Mouse (Mus musculus) layer of hippocampus, postnatal 36 days (tissue): ENCODE data around the gene C1qtnf5. TPM values are rescaled to one million over a fixed set of nuclear protein-coding genes. Genes with fewer than 3 reads are reported as not detected.
"Not testable (repeated sequence)": the region's sequence is repeated elsewhere in the genome, so short reads cannot be mapped to it uniquely, and the experiment has no call there.

Source experiments
- DNase-seq, 2 experiments: peaks; one replicate each; pipeline ENCODE4 v3.0.0; 2022
- total RNA-seq, 2 experiments: library from RNA; stranded (reverse); gene quantifications; 2 replicates each; pipeline ENCODE4 v1.2.3; 2021

The C1qtnf5 gene
- total RNA-seq, 2 experiments from 2014 or later: 17.0 to 17.6 TPM

GRCm38 (mm10) chr9:44106596-44106995, 449 bp upstream of the C1qtnf5 start:
- no peak for DNase-seq

- no peak for DNase-seq
Observed at GRCm38 (mm10) chr9:44107557-44108179, 623 bp downstream of the C1qtnf5 start.

- no peak for DNase-seq
Observed at GRCm38 (mm10) chr9:44108269-44109055, 1.4 kb downstream of the C1qtnf5 start.

DNA sequence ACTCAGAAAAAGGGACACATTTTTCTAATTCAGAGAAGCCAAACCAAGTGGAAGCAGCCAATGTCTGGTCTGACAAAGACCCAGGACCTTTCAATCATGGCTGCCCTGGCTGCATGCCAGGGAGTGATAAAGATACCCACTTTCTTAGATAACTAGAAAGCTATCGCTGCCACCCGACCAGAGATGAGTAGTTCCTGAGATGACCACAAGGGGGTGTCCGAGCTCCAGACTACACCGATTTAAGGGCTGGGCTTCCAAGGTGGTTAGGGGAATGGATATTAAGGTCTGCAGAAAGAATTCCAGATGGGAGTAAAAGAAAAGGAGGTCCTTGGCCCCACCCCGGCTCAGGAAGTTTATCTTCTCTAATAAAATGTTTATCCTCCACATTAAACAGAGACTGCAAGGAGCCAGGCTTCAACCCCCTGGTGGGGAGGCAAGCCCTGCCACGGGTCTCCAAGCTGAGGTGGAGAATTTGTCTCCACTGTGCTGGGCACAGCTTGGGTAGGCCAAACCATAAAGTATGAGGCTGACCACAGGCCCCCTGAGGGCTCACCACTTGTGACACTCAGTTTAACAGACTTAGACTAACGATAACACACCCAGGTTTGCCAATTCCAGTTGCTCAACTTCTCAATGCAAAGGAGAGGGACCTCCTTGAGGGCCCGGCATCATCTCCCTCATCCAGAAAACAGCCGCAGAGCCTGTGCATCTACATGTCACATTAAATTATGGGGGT, 2.5 kb downstream of the C1qtnf5 start:
- DNase-seq: peak; percentile 70 to 81

DNA sequence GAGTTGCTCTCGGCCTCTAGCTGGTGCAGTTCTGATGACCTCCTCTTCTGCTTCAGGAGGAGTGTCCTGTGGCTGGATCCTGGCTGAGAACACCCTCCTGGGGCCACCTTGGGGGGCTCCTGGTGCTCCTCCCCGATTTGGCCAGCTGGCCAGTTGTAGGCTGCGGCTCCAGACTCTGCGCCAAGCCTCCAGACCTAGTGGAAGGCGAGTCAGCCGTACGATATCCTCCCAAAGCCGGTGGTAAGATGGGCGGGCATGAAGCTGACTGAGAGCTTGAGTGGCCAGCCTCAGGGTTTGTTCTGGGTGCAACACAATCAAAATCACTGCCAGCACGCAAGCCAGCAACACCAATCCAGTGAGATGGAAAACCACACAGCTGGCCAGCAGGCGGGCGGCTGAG, 4.9 kb downstream of the C1qtnf5 start:
- DNase-seq: not testable (repeated sequence)

DNA sequence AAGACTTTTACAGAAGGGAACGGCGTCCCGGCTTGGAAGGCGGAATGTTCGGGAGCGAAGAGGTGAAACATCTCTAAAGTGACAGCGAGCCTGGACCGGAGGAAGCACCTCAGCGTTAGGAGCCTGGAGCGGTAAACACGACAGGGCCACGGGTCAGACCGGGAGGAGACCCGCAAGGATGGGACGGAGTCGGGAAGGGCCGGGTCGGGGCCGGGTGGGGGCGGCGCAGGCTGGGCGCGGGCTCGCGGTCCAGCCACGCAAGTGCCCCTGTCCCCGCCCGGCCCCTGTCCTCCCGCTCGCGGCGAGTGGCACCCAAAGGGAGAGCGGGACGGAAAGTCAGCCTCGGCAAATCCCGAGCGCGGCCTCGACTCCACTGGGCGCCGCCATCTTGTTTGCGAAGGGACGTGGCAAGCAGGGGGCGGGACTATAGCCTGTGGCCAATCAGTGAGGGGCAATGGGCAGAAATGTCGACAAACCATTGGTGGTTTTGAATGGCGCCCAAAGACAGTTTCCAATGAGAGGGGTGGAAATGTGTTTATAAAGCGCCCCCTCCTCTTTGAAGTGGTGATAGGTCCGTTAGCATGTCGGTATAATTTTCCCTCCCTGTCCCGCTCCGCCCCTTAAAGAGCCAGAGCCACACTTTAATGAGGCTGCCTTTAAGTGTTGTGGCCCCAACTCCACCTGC, 6.2 kb downstream of the C1qtnf5 start, which contains the start of the genes Gm49380 and Rnf26:
TSS of gene Gm49380 (minus strand) at position 396 of the 685 bp plus-strand sequence.
TSS of gene Rnf26 (minus strand) at position 413 of the 685 bp plus-strand sequence.
- DNase-seq: peak; percentile 91 to 93

DNA sequence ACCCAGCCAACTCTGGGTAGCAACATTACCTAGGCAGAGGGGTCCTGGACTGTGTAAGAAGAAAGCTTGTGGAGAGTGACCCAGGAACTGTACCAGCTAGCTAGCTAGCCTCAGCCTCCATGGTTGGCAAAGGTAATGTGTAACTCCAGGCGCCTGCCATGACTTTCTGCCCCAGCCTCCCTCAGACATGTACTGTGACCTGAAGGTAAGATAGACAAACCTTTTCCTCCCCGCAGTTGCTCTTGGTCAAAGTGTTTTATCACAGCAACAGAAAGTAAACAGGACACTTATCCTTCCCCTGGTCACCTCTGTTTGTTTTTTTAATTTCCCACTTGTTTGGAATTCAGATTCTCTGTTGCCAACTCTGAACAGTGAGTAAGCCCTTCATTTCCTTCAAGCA, 7.4 kb downstream of the C1qtnf5 start:
- no peak for DNase-seq

DNA sequence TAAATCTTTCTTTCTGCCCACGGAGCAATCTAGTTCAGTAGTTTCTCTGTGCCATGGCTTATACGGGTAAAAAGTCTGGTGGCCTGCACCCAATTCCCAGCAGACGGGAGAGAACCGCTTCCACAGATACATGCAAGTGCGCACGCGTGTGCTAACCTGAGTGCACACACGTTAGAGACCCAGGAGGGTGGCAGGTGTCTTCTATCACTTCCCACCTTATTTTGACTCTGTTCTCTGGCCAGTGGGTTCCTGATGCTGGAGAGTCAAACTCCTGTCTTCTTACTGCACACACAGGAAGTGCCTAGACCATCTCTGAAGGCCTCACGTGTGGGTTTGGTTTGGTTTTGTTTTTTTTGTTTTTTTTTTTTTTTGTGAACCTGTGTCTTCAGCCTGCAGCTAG, 8.6 kb downstream of the C1qtnf5 start:
- DNase-seq: no peak

GRCm38 (mm10) chr9:44116182-44116581, 9.1 kb downstream of the C1qtnf5 start:
- no peak for DNase-seq

- no peak for DNase-seq
Observed at GRCm38 (mm10) chr9:44119011-44119410, 12.0 kb downstream of the C1qtnf5 start.

DNA sequence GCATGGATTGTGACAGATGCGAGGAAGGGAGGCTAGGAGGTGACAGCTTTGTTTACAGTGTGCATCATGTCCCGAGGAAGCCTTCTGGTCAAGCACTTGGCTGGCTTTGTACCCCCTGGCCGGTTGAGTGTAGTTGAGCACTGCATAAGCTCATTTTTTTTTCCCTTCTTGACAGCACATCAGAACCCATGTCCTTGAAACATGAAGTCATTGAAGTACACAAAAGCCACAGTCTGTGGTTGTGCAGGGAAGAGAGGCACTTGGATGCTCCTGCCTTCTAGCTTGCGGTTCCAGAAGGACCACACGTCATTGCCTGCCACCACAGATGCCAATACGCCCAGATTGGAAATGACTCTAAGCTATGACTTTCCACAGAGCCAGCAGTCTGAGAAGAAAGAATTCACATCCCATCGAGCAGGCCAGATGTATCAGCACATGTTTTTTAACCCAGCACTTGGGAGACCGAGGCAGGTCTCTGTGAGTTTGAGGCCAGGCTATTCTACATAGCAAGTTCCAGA, 13.0 kb downstream of the C1qtnf5 start:
- DNase-seq: no peak

DNA sequence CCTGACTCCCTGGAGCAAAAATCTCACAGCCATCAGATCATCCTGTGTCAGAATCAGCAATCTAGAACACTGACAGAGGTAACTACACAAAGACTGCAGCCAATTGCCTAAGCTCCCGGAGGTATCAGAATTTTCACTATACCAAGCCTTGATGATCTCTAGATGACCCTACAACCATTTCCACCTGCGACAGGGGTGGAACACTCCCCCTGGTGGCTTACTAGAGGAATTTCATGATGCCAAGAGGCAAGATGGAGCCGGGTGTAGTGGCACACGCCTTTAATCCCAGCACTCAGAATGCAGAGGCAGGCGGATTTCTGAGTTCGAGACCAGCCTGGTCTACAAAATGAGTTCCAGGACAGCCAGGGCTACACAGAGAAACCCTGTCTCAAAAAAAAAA, 17.3 kb downstream of the C1qtnf5 start:
- no peak for DNase-seq

GRCm38 (mm10) chr9:44125026-44125425, 18.0 kb downstream of the C1qtnf5 start:
- DNase-seq: no peak

DNA sequence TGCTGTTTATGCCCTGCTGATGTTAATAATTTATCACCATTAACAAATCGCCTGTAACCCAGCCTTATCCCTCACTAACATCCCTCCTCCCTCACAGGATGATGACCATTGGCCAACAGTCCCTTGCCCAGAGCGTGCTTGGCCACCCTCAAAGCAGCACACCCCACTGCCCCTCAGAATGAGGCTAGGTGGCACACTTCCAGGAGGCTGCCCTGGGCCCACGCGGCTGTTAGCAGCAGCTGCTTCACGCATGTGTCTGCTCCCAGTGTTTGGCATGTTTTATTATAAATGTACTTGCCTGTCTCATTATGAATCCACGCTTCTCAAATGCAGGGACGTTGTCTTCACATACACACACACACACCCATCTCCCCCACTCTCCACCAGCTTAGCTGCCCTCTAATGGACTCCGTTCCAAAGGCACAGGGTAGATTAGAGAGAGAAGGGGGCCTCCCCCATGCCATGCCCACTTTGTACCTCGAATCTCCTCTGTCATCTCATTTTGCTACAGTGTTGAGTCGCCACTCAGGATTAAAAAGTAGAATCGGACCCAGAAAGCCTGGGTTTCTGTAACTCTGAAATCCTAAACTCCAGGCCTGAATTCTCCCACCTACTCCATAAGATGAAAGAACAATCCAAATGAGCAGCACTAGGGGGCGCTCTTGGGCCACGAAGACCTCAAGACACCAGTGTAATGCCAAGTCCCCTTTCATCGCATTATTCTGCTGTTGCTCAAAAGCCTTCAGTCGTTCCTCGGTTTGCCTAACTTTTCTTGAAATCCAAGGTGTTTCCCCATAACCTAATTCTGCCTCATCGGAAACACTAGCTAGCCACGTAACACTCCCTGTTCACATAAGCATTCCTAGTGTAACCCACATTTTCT, 18.7 kb downstream of the C1qtnf5 start:
- DNase-seq: peak; percentile 75 to 85

GRCm38 (mm10) chr9:44126746-44127145, 19.7 kb downstream of the C1qtnf5 start:
- DNase-seq: no peak

GRCm38 (mm10) chr9:44127351-44127801, 20.3 kb downstream of the C1qtnf5 start:
- no peak for DNase-seq

GRCm38 (mm10) chr9:44129633-44130032, 22.6 kb downstream of the C1qtnf5 start:
- no peak for DNase-seq

- DNase-seq: no peak
Observed at GRCm38 (mm10) chr9:44130034-44130433, 23.0 kb downstream of the C1qtnf5 start.

DNA sequence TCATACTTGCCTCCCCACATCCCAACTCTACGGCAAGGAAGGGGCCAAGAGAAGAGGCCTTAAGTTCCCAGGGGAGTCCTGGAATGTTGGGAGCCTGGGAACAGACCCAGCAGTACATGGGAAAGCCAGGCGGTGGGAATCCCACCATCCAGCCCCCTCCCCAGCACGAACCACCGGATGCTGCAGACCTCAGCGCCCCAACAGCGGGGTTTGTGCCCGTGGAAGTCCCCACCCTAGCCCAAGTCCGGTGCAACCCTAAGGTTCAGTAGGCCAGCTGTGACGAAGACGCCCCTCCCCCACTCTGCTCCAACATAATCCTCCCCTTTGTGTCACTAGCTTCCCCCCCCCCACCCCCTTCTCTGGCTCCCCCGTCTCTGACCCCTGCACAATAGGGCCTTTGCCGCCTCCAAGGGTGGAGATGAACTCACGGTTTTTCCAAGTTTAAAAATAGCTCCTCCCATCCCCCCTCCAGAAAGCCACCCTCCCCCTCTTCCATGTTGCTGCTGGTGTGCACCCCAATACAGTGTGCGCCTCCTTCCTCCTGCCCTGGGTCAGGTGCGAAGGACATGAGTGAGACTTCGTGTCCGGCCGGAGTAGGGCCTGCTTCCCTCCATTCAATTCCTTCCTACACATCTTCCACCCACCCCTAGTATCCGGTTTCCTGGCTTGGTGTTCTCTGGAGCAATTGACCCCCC, 23.7 kb downstream of the C1qtnf5 start:
- no peak for DNase-seq

- no peak for DNase-seq
Observed at GRCm38 (mm10) chr9:44131276-44131590, 24.2 kb downstream of the C1qtnf5 start.

GRCm38 (mm10) chr9:44132200-44132599, 25.2 kb downstream of the C1qtnf5 start:
- no peak for DNase-seq
